Mouse (Mus musculus): ENCODE measurements around the gene Npb. TPM values are rescaled to one million over a fixed set of nuclear protein-coding genes. Genes with fewer than 3 reads are reported as not detected.

The Npb gene
- polyA plus RNA-seq, 1 experiment from 2014 or later, result 0.78 TPM

GRCm38 (mm10) chr11:120605667-120606066 lies 2.6 kb upstream of the Npb start:
- H3K27ac ChIP-seq (ENCODE audit: low read depth, low read length), result no peak overlapping the region
- no peak overlapping the region for H3K9ac ChIP-seq (ENCODE audit: low read length)
- H3K4me1 ChIP-seq (ENCODE audit: control insufficient read depth, insufficient read depth, low read length), result peaks cover 9% of the 10 kb centered on the region; the same call in 1 of the 2 replicates
- DNase-seq (ENCODE audit: low spot score) (no peak), ATAC-seq (ENCODE audit: insufficient read depth, low FRiP score, low TSS enrichment) (no peak)
- H3K27me3 ChIP-seq (ENCODE audit: control insufficient read depth, insufficient read depth, low read length), result 0 out of 2 replicates have a peak, but pooled peaks cover 2% of the 10 kb centered on the region
- H3K4me3 ChIP-seq (ENCODE audit: low read depth, low read length), result no peak overlapping the region
- no peaks in the 10 kb centered on the region for H3K9me3 ChIP-seq (ENCODE audit: control insufficient read depth, low read length)
- H3K36me3 ChIP-seq (ENCODE audit: control insufficient read depth, insufficient read depth, low read length), result peaks cover 12% of the 10 kb centered on the region
- H3K4me2 ChIP-seq (ENCODE audit: low read depth), result no peak overlapping the region
- 95% methylated on average over 7 of the region's 7 CpGs for WGBS

DNA sequence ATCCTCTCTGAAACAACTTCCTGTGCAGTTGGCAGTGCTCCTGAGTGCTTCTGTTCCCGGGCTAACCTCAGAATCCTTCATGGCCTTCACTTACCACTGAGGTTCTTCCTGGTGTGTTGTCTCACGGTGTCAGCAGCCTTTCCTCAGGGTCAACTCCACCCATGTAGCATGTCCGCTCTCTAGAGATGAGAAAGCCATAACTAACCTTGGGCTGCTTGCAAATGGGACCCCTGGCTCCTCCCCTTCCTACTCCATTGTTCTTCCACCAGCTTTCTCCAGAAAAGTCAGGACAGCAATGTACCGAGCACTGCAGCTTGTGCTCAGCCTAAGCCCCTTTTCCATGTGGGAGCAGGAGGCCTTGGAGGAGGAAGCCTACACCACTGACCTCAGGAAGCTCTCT lies 1.5 kb upstream of the Npb start:
- ATAC-seq (ENCODE audit: insufficient read depth, low FRiP score, low TSS enrichment) (no peak), DNase-seq (ENCODE audit: low spot score) (no peak)
- peaks cover 17% of the 10 kb centered on the region for H3K36me3 ChIP-seq (ENCODE audit: control insufficient read depth, insufficient read depth, low read length)
- H3K4me1 ChIP-seq (ENCODE audit: control insufficient read depth, insufficient read depth, low read length), result peaks cover 9% of the 10 kb centered on the region; the same call in 1 of the 2 replicates
- H3K27ac ChIP-seq (ENCODE audit: low read depth, low read length), result no peak overlapping the region
- H3K4me2 ChIP-seq (ENCODE audit: low read depth), result no peak overlapping the region
- 77% methylated on average over 4 of the region's 4 CpGs for WGBS
- H3K27me3 ChIP-seq (ENCODE audit: control insufficient read depth, insufficient read depth, low read length), result 0 out of 2 replicates have a peak, but pooled peaks cover 2% of the 10 kb centered on the region
- no peak overlapping the region for H3K9ac ChIP-seq (ENCODE audit: low read length)
- H3K9me3 ChIP-seq (ENCODE audit: control insufficient read depth, low read length), result no peaks in the 10 kb centered on the region
- no peak overlapping the region for H3K4me3 ChIP-seq (ENCODE audit: low read depth, low read length)

- H3K4me1 ChIP-seq (ENCODE audit: control insufficient read depth, insufficient read depth, low read length), result peaks cover 9% of the 10 kb centered on the region; the same call in 1 of the 2 replicates
- DNase-seq (ENCODE audit: low spot score), result no peak
- no peak overlapping the region for H3K4me2 ChIP-seq (ENCODE audit: low read depth)
- 0 out of 2 replicates have a peak, but pooled peaks cover 2% of the 10 kb centered on the region for H3K27me3 ChIP-seq (ENCODE audit: control insufficient read depth, insufficient read depth, low read length)
- H3K4me3 ChIP-seq (ENCODE audit: low read depth, low read length), result no peak overlapping the region
- no peak for ATAC-seq (ENCODE audit: insufficient read depth, low FRiP score, low TSS enrichment)
- 34% methylated on average over 8 of the region's 8 CpGs for WGBS
- no peak overlapping the region for H3K27ac ChIP-seq (ENCODE audit: low read depth, low read length)
- no peaks in the 10 kb centered on the region for H3K9me3 ChIP-seq (ENCODE audit: control insufficient read depth, low read length)
- H3K36me3 ChIP-seq (ENCODE audit: control insufficient read depth, insufficient read depth, low read length), result peaks cover 14% of the 10 kb centered on the region
- no peak overlapping the region for H3K9ac ChIP-seq (ENCODE audit: low read length)
These were observed 973 bp downstream of the Npb start for GRCm38 (mm10) chr11:120609250-120609649.

DNA sequence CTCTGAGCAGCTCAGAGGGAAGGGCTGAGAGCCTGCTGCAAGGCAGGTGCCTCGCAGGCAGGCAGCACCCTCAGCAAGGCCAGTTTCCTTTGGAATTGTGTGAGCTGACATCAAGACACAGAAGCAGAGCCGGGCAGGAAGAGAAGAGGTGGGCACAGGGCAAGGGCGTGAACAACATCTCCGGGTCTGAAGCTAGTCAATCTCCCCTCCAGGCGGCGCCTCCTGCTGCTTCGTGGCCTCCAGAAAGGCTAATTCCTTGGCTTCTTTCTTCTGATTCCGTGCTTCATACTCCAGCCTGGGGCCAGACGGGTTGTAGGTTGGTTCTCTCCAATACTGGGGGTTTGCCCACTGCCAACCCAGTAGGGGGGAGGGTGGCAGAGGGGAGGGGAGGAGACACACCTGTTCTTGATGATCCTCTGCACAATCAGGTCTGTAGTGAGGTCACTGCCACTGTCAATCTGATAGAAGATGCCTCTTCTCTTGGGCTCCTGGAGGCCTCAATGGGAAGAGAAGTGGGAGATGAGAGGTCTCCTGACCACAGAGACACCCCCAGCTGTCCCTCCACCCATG lies 2.3 kb downstream of the Npb start:
- peaks cover 11% of the 10 kb centered on the region for H3K36me3 ChIP-seq (ENCODE audit: control insufficient read depth, insufficient read depth, low read length)

GRCm38 (mm10) chr11:120612763-120613162 lies 4.5 kb downstream of the Npb start:
- Histone ChIP-seq H3K4me2 (ENCODE audit: low read depth) (no peak overlapping the region), H3K9me3 (ENCODE audit: control insufficient read depth, low read length) (no peaks in the 10 kb centered on the region), H3K9ac (ENCODE audit: low read length) (no peak overlapping the region), H3K27me3 (ENCODE audit: control insufficient read depth, insufficient read depth, low read length) (0 out of 2 replicates have a peak, but pooled peaks cover 2% of the 10 kb centered on the region), H3K4me3 (ENCODE audit: low read depth, low read length) (no peak overlapping the region), H3K4me1 (ENCODE audit: control insufficient read depth, insufficient read depth, low read length) (peaks cover 18% of the 10 kb centered on the region), H3K36me3 (ENCODE audit: control insufficient read depth, insufficient read depth, low read length) (peaks cover 9% of the 10 kb centered on the region), H3K27ac (ENCODE audit: low read depth, low read length) (no peak overlapping the region)
- DNase-seq (ENCODE audit: low spot score), result peak; percentile 65
- no peak for ATAC-seq (ENCODE audit: insufficient read depth, low FRiP score, low TSS enrichment)
- whole genome bisulfite sequencing, result 48% methylated on average over 6 of the region's 6 CpGs

More for the DNA sequence above, 2.3 kb downstream of the Npb start:
- H3K9ac ChIP-seq (ENCODE audit: low read length), result no peak overlapping the region
- peaks cover 9% of the 10 kb centered on the region for H3K4me1 ChIP-seq (ENCODE audit: control insufficient read depth, insufficient read depth, low read length)
- H3K27ac ChIP-seq (ENCODE audit: low read depth, low read length), result no peak overlapping the region
- H3K9me3 ChIP-seq (ENCODE audit: control insufficient read depth, low read length), result no peaks in the 10 kb centered on the region
- no peak overlapping the region for H3K4me2 ChIP-seq (ENCODE audit: low read depth)
- DNase-seq (ENCODE audit: low spot score), result no peak
- 93% methylated on average over 9 of the region's 9 CpGs for WGBS
- ATAC-seq (ENCODE audit: insufficient read depth, low FRiP score, low TSS enrichment), result no peak
- H3K4me3 ChIP-seq (ENCODE audit: low read depth, low read length), result no peak overlapping the region
- H3K27me3 ChIP-seq (ENCODE audit: control insufficient read depth, insufficient read depth, low read length), result 0 out of 2 replicates have a peak, but pooled peaks cover 2% of the 10 kb centered on the region

- Histone ChIP-seq H3K27me3 (ENCODE audit: control insufficient read depth, insufficient read depth, low read length) (no peaks in the 10 kb centered on the region), H3K9me3 (ENCODE audit: control insufficient read depth, low read length) (no peaks in the 10 kb centered on the region), H3K4me1 (ENCODE audit: control insufficient read depth, insufficient read depth, low read length) (peaks cover 13% of the 10 kb centered on the region), H3K27ac (ENCODE audit: low read depth, low read length) (no peak overlapping the region), H3K36me3 (ENCODE audit: control insufficient read depth, insufficient read depth, low read length) (peaks cover 11% of the 10 kb centered on the region), H3K9ac (ENCODE audit: low read length) (no peak overlapping the region), H3K4me3 (ENCODE audit: low read depth, low read length) (no peak overlapping the region), H3K4me2 (ENCODE audit: low read depth) (no peak overlapping the region)
- DNase-seq (ENCODE audit: low spot score), result no peak
- 88% methylated on average over 10 of the region's 10 CpGs for WGBS
- no peak for ATAC-seq (ENCODE audit: insufficient read depth, low FRiP score, low TSS enrichment)
These were observed 5.2 kb downstream of the Npb start for GRCm38 (mm10) chr11:120613481-120613972.

- H3K36me3 ChIP-seq (ENCODE audit: control insufficient read depth, insufficient read depth, low read length), result peaks cover 14% of the 10 kb centered on the region
- peaks cover 9% of the 10 kb centered on the region for H3K4me1 ChIP-seq (ENCODE audit: control insufficient read depth, insufficient read depth, low read length)
- H3K4me2 ChIP-seq (ENCODE audit: low read depth), result no peak overlapping the region
- DNase-seq (ENCODE audit: low spot score) (no peak), ATAC-seq (ENCODE audit: insufficient read depth, low FRiP score, low TSS enrichment) (no peak)
- no peak overlapping the region for H3K9ac ChIP-seq (ENCODE audit: low read length)
- H3K27me3 ChIP-seq (ENCODE audit: control insufficient read depth, insufficient read depth, low read length), result no peaks in the 10 kb centered on the region
- H3K27ac ChIP-seq (ENCODE audit: low read depth, low read length), result no peak overlapping the region
- WGBS, result 88% methylated on average over 8 of the region's 8 CpGs
- no peak overlapping the region for H3K4me3 ChIP-seq (ENCODE audit: low read depth, low read length)
- H3K9me3 ChIP-seq (ENCODE audit: control insufficient read depth, low read length), result no peaks in the 10 kb centered on the region
These were observed 5.7 kb downstream of the Npb start for GRCm38 (mm10) chr11:120613976-120614375.

- Histone ChIP-seq H3K4me1 (ENCODE audit: control insufficient read depth, insufficient read depth, low read length) (peaks cover 9% of the 10 kb centered on the region), H3K4me2 (ENCODE audit: low read depth) (no peak overlapping the region), H3K9ac (ENCODE audit: low read length) (no peak overlapping the region), H3K9me3 (ENCODE audit: control insufficient read depth, low read length) (no peaks in the 10 kb centered on the region), H3K27ac (ENCODE audit: low read depth, low read length) (no peak overlapping the region), H3K4me3 (ENCODE audit: low read depth, low read length) (no peak overlapping the region), H3K27me3 (ENCODE audit: control insufficient read depth, insufficient read depth, low read length) (no peaks in the 10 kb centered on the region), H3K36me3 (ENCODE audit: control insufficient read depth, insufficient read depth, low read length) (peaks cover 15% of the 10 kb centered on the region)
- DNase-seq (ENCODE audit: low spot score) (no peak), ATAC-seq (ENCODE audit: insufficient read depth, low FRiP score, low TSS enrichment) (no peak)
- 91% methylated on average over 6 of the region's 6 CpGs for WGBS
These were observed 6.9 kb downstream of the Npb start for GRCm38 (mm10) chr11:120615167-120615566.

DNA sequence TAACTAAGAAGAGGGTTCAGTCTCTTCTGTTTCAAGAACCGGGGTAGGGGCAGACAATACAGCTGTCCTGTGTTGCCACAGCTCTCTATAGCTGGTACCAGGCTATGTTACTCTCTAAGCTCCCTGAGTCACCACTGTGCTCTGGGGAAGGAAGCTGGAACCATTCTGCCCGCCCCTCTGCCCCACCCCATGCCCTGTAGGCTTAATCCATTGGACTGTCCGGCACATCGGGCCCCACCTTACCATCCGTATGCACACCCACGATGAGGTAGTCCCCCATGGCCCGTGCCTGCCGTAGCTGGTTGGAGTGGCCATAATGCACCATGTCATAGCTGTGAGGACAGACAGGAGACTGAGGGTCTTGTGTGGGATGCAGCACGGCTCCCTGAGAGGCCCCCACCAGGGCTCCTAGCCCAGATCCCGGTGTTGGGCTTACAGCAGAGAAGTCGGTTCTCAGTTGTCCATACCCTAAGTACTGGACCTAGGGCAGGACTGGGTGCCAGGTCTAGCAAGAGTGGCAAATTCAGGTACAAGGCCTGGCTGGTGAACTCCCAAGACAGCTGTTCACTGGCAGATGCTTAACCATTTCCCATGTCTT lies 7.4 kb downstream of the Npb start:
- H3K4me1 ChIP-seq (ENCODE audit: control insufficient read depth, insufficient read depth, low read length), result peaks cover 9% of the 10 kb centered on the region
- peaks cover 16% of the 10 kb centered on the region for H3K36me3 ChIP-seq (ENCODE audit: control insufficient read depth, insufficient read depth, low read length)
- peak overlapping the region; percentile 18 for H3K9ac ChIP-seq (ENCODE audit: low read length)
- DNase-seq (ENCODE audit: low spot score) (no peak), ATAC-seq (ENCODE audit: insufficient read depth, low FRiP score, low TSS enrichment) (no peak)
- H3K4me2 ChIP-seq (ENCODE audit: low read depth), result no peak overlapping the region
- H3K27ac ChIP-seq (ENCODE audit: low read depth, low read length), result no peak overlapping the region
- no peak overlapping the region for H3K4me3 ChIP-seq (ENCODE audit: low read depth, low read length)
- WGBS, result 96% methylated on average over 11 of the region's 11 CpGs
- no peaks in the 10 kb centered on the region for H3K27me3 ChIP-seq (ENCODE audit: control insufficient read depth, insufficient read depth, low read length)
- no peaks in the 10 kb centered on the region for H3K9me3 ChIP-seq (ENCODE audit: control insufficient read depth, low read length)
